Comparison of ENCODE assay signal across 9 mouse cellular contexts in genomic region chr1:36492416-36493139, GRCm38 (mm10). TPM values are rescaled to one million over a fixed set of nuclear protein-coding genes. Genes with fewer than 3 reads are reported as not detected.
DNase-seq lines count a peak whose midpoint lies in the region; ATAC-seq and TF ChIP-seq lines count a peak whose summit lies in the region.
"Had no signal": no experiment of that assay in that cellular context is flagged by ENCODE, and none has a peak within 500 bp of the region (broad histone marks: within the 10 kb centered on the region; RNA-seq: fewer than 3 reads in every experiment).

No protein-coding gene starts in this region.

- 0 out of 2 replicates have a peak overlapping the region, but pooled peaks have one; percentile 25 for H3K27ac ChIP-seq in forebrain, embryonic 10.5 days
- H3K27ac ChIP-seq in forebrain, embryonic 11.5 days (ENCODE audit: low read depth, low read length): no peak overlapping the region
- H3K27ac ChIP-seq in kidney, adult 2 months (ENCODE audit: insufficient read depth, low read depth, low read length): no peak overlapping the region
- H3K27ac ChIP-seq: liver, embryonic 13.5 days had no signal

- TF ChIP-seq CTCF in kidney, adult 2 months (conservative IDR thresholded peaks at IDR 0.05; ENCODE audit: insufficient read depth, insufficient read length, low read depth, low read length): peak; percentile 57; the same call in 1 of the 2 replicates

- no peak overlapping the region for H3K9ac ChIP-seq in forebrain, embryonic 11.5 days (ENCODE audit: low read length)
- H3K9ac ChIP-seq: liver, embryonic 13.5 days had no signal

- H3K4me1 ChIP-seq in forebrain, embryonic 10.5 days: peaks cover 17% of the 10 kb centered on the region
- no peaks in the 10 kb centered on the region; the same call in 1 of the 2 replicates for H3K4me1 ChIP-seq in forebrain, embryonic 11.5 days (replicated peaks; ENCODE audit: control insufficient read depth, insufficient read depth, low read length)
- peaks cover 6% of the 10 kb centered on the region for H3K4me1 ChIP-seq in kidney, adult 2 months (ENCODE audit: control insufficient read depth, insufficient read depth, low read length)
- H3K4me1 ChIP-seq: liver, embryonic 13.5 days had no signal

- H3K27me3 ChIP-seq in forebrain, embryonic 10.5 days (ENCODE audit: poor library complexity, severe bottlenecking): no peaks in the 10 kb centered on the region
- H3K27me3 ChIP-seq in forebrain, embryonic 11.5 days (ENCODE audit: control insufficient read depth, insufficient read depth, low read length): no peaks in the 10 kb centered on the region
- no peaks in the 10 kb centered on the region for H3K27me3 ChIP-seq in kidney, adult 2 months (replicated peaks; ENCODE audit: control insufficient read depth, insufficient read depth, low read length)
- H3K27me3 ChIP-seq: liver, embryonic 13.5 days had no signal

- H3K9me3 ChIP-seq in forebrain, embryonic 10.5 days: no peaks in the 10 kb centered on the region
- no peaks in the 10 kb centered on the region for H3K9me3 ChIP-seq in forebrain, embryonic 11.5 days (ENCODE audit: control insufficient read depth, low read length)
- H3K9me3 ChIP-seq: liver, embryonic 13.5 days had no signal

- 51% methylated on average over 9 of the region's 9 CpGs for WGBS in forebrain, embryonic 10.5 days
- WGBS in forebrain, embryonic 11.5 days: 40% methylated on average over 9 of the region's 9 CpGs
- WGBS in kidney, adult 2 months: 19% methylated on average over 9 of the region's 9 CpGs

- H3K36me3 ChIP-seq in forebrain, embryonic 10.5 days (replicated peaks): peaks cover 5% of the 10 kb centered on the region; the same call in 1 of the 2 replicates
- no peaks in the 10 kb centered on the region for H3K36me3 ChIP-seq in forebrain, embryonic 11.5 days (ENCODE audit: control insufficient read depth, insufficient read depth, low read length)
- H3K36me3 ChIP-seq in kidney, adult 2 months (ENCODE audit: control insufficient read depth, insufficient read depth, low read length): no peaks in the 10 kb centered on the region
- H3K36me3 ChIP-seq: liver, embryonic 13.5 days had no signal

- no peak overlapping the region for H3K4me2 ChIP-seq in forebrain, embryonic 11.5 days (ENCODE audit: low read depth, low read length, severe bottlenecking)
- H3K4me2 ChIP-seq: liver, embryonic 13.5 days had no signal

- no peak; the same call in 1 of the 2 replicates for ATAC-seq in forebrain, embryonic 11.5 days (replicated peaks; ENCODE audit: low FRiP score)
- ATAC-seq in common myeloid progenitor, adult 5-6 weeks (replicated peaks; ENCODE audit: low read depth, poor library complexity, severe bottlenecking): peak; percentile 39; the same call in 1 of the 2 replicates

- DNase-seq in forebrain, embryonic 10.5 days (ENCODE audit: extremely low spot score, low spot score): peak; percentile 37
- DNase-seq in forebrain, embryonic 11.5 days (ENCODE audit: low spot score): no peak
- peak; percentile 75 to 80 for DNase-seq in heart, adult 18-20 months
- DNase-seq in kidney, adult 2 months: peak; percentile 78
- peak; percentile 83 for DNase-seq in lung, postnatal 10 days
- DNase-seq in urinary bladder, postnatal 25 days (ENCODE audit: low spot score): peak; percentile 42
- no peak for DNase-seq in right cerebral cortex, postnatal 14 days
- DNase-seq: liver, embryonic 13.5 days had no signal

- no peak overlapping the region for H3K4me3 ChIP-seq in forebrain, embryonic 10.5 days
- no peak overlapping the region for H3K4me3 ChIP-seq in forebrain, embryonic 11.5 days (ENCODE audit: low read depth, low read length)
- no peak overlapping the region for H3K4me3 ChIP-seq in kidney, adult 2 months (ENCODE audit: insufficient read depth, low read depth, low read length)
- H3K4me3 ChIP-seq: liver, embryonic 13.5 days had no signal

- TF ChIP-seq POLR2A in kidney, adult 2 months (IDR thresholded peaks at IDR 0.05; ENCODE audit: low read depth, low read length): no peak

RNA-seq across cellular contexts. Expression of gene Cnnm3, which starts 19.1 kb away (rescaled TPM):
- polyA plus RNA-seq in forebrain, embryonic 10.5 days (2016; fragmentation: Nextera tagmentation; extraction: Ambion mirVana): 2.9 and 3.0 TPM in 2 replicates
- polyA plus RNA-seq in forebrain, embryonic 11.5 days (2014; fragmentation: Nextera tagmentation; extraction: Ambion mirVana): 6.8 and 7.4 TPM in 2 replicates
- total RNA-seq in common myeloid progenitor, adult 5-6 weeks (2017): 5.5 and 15.5 TPM in 2 replicates
- total RNA-seq in heart, adult 18-20 months (2021): 10 to 100 TPM; 13.1 to 16.6 TPM
- polyA plus RNA-seq in kidney, adult 2 months (2012; rRNA removed): 19.8 and 29.5 TPM in 2 replicates

RNA-seq across cellular contexts. Expression of gene Cnnm4, which starts 21.2 kb away (rescaled TPM):
- 14.5 and 15.5 TPM in 2 replicates for polyA plus RNA-seq in forebrain, embryonic 10.5 days (2016; fragmentation: Nextera tagmentation; extraction: Ambion mirVana)
- 14.6 and 15.0 TPM in 2 replicates for polyA plus RNA-seq in forebrain, embryonic 11.5 days (2014; fragmentation: Nextera tagmentation; extraction: Ambion mirVana)
- 6.5 and 6.6 TPM in 2 replicates for total RNA-seq in common myeloid progenitor, adult 5-6 weeks (2017)
- total RNA-seq in heart, adult 18-20 months (2021): 1 to 10 TPM; 3.8 to 4.3 TPM
- polyA plus RNA-seq in kidney, adult 2 months (2012; rRNA removed): 14.3 and 15.9 TPM in 2 replicates

RNA-seq across cellular contexts. Expression of gene Ankrd23, which starts 44.1 kb away (rescaled TPM):
- polyA plus RNA-seq in forebrain, embryonic 10.5 days (2016; fragmentation: Nextera tagmentation; extraction: Ambion mirVana): 15.3 and 16.5 TPM in 2 replicates
- polyA plus RNA-seq in forebrain, embryonic 11.5 days (2014; fragmentation: Nextera tagmentation; extraction: Ambion mirVana): 14.1 and 16.5 TPM in 2 replicates
- 4.9 and 9.1 TPM in 2 replicates for total RNA-seq in common myeloid progenitor, adult 5-6 weeks (2017)
- total RNA-seq in heart, adult 18-20 months (2021): 100 to 1,000 TPM; 315 to 408 TPM
- polyA plus RNA-seq in kidney, adult 2 months (2012; rRNA removed): 11.8 and 37.9 TPM in 2 replicates

RNA-seq across cellular contexts. Expression of gene Gm42417, which starts 46.7 kb away (rescaled TPM):
- polyA plus RNA-seq in forebrain, embryonic 10.5 days (2016; fragmentation: Nextera tagmentation; extraction: Ambion mirVana): not detected in 2 replicates
- not detected in 2 replicates for polyA plus RNA-seq in forebrain, embryonic 11.5 days (2014; fragmentation: Nextera tagmentation; extraction: Ambion mirVana)
- total RNA-seq in common myeloid progenitor, adult 5-6 weeks (2017): not detected in 2 replicates
- 100 to 1,000 TPM; 174 to 267 TPM for total RNA-seq in heart, adult 18-20 months (2021)
- polyA plus RNA-seq in kidney, adult 2 months (2012; rRNA removed): not detected in 2 replicates
- polyA plus RNA-seq: liver, embryonic 13.5 days had no signal

RNA-seq across cellular contexts. Expression of gene Lman2l, which starts 47.5 kb away (rescaled TPM):
- 59.6 and 60.5 TPM in 2 replicates for polyA plus RNA-seq in forebrain, embryonic 10.5 days (2016; fragmentation: Nextera tagmentation; extraction: Ambion mirVana)
- 37.4 and 40.9 TPM in 2 replicates for polyA plus RNA-seq in forebrain, embryonic 11.5 days (2014; fragmentation: Nextera tagmentation; extraction: Ambion mirVana)
- total RNA-seq in common myeloid progenitor, adult 5-6 weeks (2017): 6.2 and 7.3 TPM in 2 replicates
- total RNA-seq in heart, adult 18-20 months (2021): 10 to 100 TPM; 26.8 to 29.5 TPM
- 26.0 and 28.7 TPM in 2 replicates for polyA plus RNA-seq in kidney, adult 2 months (2012; rRNA removed)

Comparison
In these comparisons a context has a peak if more than half of its experiments do, and no peak if none do; other contexts are left out.
1. DNase-seq: peak in forebrain, embryonic 10.5 days (single experiment), heart, adult 18-20 months (2 of 2), kidney, adult 2 months (single experiment), lung, postnatal 10 days (single experiment) and urinary bladder, postnatal 25 days (single experiment); none in forebrain, embryonic 11.5 days (single experiment) and right cerebral cortex, postnatal 14 days (single experiment).